Mouse (Mus musculus) thymus, adult 18-20 months (tissue): ENCODE data around the gene Sirt6.
"Not testable (repeated sequence)": the region's sequence is repeated elsewhere in the genome, so short reads cannot be mapped to it uniquely, and the experiment has no call there.

Experiments used
- DNase-seq, 2 experiments: peaks; one replicate each; pipeline ENCODE4 v3.0.0; 2022; ENCODE audit warnings: mixed read lengths in 2 of 2

Gene Sirt6

DNA sequence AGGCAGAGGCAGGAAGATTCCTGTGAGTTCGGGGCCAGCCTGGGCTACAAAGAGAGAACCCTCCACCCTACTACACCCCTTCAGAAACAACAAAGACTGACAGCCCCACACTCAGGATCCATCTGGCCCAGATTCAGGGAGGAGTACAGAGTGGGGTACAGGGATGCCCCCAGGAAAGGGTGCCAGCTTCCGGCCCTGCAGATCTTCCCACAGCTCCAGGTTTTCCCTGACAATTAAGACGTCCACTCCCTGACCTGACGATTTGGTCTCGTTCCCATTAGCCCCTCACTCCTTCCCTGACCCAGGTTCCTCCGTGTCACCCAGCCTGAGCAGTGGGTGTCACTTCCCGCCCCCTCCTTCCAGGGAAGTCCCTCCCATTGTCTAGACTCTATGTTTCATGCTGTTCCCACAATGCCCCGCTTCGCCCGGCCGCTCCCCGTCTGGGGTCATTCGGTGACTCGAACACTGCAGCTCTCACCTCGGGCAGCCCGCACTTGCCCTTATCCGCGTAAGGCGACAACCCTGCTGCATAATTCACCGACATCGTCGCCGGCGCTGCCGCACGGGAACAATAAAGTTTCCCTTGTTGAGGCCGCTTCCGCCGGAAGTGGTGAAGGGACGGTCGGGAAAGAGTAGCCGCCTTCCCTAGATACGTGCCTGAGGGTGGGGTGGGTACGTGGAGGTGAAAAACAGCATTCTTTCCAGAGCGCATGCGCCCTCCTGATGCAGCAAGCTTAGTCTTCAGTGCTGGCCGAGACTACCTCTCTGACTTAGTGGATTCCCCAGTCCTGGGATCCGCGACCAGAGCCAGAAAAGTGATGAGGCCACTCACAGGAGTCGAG, at the start of gene Sirt6:
Gene Sirt6 (minus strand): TSS at position 804 of the 842 bp plus-strand sequence.
- peak; percentile 89 to 94 for DNase-seq

DNA sequence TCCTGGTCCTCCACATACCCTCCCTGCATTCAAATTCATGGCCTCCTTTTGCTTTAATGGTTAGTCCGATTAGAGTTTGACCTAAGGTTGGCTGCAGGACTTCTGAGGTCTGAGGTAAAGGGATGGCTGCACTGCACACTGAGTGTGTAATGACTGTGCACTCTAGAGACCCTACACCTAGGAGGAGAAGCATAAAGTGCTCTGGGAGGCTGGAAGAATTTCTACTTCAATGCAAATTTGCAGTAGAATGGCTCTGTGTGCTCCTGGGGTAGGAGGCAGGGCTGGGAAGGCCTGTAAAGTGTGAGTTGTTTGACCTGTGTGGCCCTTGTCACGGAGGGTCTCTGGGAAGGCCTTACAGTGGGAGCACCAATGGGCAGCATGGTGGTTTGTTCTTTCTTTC, 28.6 kb upstream of the Sirt6 start:
- DNase-seq, result no peak

GRCm38 (mm10) chr10:81655178-81655577, 27.6 kb upstream of the Sirt6 start:
- no peak for DNase-seq

DNA sequence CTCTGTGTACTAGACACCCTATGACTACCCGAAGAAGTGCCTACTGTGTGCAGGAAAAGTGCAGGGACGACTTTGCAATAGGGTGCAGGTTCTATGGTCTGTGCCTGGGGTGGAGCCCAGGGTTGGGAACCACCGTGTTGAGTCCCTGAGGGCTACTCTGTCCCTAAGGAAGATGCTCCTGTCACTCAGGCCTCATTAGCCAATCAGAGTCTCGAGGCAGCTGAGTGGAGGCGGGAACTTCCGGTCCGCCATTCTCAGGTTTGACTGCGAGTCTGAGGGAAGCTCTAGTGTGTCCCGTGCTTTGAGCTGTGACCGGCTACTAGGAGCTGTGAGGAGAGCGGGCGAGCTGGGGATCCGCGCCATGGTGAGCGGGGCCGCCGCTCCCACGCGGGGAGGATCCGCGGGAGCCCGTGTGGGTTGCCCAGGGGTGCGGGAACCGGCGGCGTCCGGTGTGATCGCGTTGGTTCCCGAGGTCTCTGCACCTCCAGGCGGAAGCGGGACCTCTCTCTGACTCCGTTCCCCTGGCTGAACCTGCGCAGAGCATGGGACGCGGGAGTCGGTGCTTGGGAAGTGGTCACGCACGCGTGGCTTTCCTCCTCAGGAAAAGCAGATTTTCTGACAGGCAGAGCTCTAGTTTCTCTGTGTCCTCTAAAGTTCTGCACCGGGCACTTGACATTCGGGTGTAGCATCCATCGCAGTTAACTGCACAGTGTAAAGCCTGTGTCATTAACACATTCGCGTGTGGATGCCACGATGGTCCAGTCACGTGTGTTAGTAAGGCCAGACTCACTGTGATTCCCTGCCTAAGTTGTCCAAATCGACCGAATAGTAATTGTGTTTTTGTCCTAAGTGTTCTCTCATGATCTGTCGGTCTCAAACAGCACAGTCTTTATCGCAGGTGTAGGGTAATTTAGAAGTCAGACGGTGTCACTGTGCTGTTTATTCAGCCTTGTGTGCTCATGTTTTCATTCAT, 21.5 kb upstream of the Sirt6 start, which contains the start of gene Gm10778:
Gene Gm10778 (plus strand): TSS at position 257 of the 973 bp plus-strand sequence.
- peak; percentile 57 to 76 for DNase-seq

DNA sequence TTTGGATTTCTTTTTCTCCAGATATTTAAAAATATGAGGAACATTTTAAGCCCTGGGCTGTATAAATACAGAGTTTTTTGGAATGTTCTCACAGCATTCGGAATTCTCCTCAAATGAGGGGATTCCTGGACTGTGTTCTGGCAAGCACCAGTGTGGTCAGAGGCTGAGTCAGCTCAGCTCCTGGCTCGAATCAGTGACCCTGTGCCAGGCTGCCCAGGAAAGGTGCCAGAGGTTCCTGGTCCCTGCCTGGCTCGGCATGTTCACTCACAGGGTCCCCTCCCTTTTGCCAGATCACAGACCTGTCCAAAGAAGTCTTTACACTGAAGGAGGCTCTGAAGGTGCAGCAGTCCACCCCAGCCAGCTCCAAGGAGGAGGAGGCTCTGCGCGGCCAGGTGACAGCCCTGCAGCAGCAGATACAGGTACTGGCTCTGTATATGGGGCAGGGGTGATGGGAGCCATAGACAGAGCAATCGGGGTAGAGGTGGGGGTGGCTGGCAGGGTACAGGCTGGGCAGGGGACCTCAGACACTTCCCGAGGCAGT, 18.5 kb upstream of the Sirt6 start:
- no peak for DNase-seq

DNA sequence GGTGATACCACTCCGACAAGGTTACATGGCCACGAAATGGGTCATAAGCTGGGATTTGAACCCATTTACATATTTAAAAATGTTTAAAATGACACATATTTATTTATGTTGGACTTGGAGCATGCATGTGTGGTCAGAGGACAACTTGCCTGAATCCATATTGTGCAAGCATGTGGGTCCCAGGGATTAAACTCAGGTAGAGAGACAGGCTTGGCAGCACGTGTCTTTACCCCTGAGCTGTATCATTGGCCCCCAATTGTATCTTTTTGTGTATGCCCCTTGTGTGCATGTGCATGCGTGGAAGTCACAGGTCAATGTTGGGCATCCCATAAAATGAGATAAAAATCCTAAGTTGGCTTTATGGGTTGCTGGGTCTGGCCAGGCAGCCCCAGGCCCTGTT, 17.8 kb upstream of the Sirt6 start:
- no peak for DNase-seq

GRCm38 (mm10) chr10:81644716-81645115, 17.1 kb upstream of the Sirt6 start:
- no peak for DNase-seq

DNA sequence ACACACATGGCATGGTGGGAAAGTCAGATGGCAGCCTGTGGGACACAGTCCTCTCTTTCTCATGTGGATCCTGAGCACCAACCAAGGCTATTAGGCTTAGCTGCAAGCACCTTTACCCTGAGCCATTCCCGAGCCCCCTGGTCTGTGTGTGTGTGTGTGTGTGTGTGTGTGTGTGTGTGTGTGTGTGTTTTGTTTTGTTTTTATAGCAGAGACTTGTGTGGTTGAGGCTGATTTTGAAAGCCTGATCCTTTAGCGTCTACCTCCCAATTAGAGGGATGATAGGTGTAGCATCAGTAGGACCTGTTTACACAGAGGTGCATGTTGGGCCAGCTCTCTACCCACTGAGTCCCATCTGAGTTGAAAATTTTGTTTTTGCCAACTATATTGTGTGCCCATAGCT, 16.6 kb upstream of the Sirt6 start:
- no peak for DNase-seq

DNA sequence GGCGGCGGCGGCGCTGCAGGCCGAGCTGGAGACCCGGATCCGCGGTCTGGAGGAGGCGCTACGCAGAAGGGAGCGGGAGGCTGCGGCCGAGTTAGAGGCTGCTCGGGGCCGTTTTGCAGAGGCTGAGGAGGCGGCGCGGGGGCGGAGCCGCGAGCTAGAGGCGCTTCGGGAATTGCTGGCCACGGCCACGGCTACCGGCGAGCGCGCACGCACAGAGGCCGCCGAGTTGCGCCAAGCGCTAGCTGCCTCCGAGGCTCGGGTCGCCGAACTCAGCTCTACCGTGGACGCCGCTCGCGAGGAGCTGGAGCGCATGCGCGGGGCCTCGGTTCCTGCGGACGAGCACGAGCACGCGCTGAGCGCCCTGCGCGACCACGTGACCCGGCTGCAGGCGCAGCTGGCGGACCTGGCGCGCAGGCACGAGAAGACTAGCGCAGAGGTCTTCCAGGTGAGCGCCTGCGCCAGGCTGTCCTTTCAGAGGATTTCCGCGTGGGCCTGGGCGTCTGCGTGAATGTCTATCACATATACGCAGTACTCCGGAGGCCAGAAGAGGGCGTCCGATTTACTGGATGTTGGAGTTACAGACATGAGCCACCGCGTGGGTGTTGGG, 16.0 kb upstream of the Sirt6 start:
- DNase-seq, result peak; percentile 94 to 95

DNA sequence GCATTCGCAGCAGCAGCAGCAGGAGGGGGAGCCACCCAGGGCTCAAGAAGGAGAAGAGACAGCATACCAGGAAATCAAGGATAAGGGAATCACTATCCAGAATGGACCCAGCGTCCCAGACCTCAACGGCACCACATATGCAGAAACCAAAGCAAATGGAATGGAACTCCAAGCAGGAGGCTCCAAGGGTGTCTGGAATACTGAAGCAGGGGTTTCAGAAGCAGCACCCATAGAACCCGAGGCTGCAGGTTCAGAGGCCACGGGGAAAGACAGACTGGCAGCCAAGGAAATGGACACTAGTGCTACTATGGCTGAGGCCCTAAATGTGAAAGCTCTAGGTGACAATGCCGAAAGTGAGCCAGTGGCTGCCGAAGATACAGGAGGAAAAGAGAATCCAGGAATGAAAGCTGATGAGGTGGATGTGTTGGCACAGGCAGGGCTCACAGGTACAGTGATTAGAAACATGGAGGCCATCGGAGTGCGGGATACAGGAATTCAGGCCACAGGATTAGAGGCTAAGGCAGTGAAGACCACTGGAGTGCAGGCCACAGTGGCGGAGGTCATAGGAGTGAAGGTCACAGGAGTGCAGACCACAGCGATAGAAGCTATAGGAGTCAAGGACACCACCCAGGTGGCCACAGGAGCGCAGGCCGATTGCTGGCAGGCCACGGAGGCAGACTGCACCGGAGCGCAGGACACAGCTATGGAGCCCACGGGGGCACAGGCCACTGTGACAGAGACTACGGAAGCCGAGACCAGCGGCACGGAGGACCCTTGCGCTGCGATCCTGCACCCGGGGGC, 15.3 kb upstream of the Sirt6 start:
- no peak for DNase-seq

DNA sequence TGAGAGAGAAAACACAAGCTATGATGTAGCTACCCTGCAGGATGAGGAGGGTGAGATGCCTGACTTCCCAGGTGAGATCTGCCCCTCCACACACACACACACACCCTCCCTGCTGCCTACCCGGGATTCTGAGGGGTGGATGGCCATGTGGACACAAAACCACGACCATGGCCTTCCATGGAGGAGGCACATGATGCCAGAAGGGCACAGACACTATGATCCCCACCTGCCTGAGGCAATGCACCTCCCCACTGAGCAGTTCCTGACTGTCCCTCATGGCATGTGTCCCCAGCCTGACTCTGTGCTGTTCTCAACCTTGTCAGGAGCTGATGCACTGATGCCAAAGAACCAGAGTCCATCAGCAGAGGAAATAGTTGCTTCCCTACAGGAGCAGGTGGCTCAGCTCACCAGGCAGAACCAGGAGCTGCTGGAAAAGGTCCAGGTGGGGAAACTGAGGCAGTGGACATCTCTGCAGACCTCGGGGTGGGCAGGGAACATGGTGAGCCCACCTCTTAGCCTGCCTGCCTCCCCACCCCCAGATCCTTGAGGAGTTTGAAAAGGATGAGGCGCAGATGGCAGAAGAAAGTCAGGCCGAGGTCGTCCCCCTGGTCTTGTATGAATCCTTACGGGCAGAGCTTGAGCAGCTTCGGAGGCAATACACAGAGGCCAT, 14.5 kb upstream of the Sirt6 start:
- no peak for DNase-seq

DNA sequence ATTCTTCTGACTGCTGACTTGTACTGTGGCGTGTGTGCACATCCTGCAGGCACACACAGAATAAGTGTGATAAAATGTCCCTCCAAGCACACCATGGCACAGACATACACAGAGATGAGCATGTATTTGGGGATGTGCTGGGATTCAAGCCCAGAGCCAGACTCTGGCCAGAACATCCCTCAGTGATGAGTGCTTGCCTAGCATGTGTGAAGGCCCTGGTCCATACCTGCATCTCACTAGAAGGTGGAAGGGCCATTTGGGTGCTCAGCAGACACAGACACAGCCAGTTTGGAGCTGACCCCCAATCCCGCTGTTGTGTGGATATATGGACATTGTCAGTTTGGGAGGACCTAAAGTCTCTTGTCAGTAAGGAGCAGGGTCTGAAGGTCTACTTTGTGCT, 14.0 kb upstream of the Sirt6 start:
- DNase-seq, result no peak

- not testable (repeated sequence) for DNase-seq
Observed at GRCm38 (mm10) chr10:81640825-81641224, 13.2 kb upstream of the Sirt6 start.

DNA sequence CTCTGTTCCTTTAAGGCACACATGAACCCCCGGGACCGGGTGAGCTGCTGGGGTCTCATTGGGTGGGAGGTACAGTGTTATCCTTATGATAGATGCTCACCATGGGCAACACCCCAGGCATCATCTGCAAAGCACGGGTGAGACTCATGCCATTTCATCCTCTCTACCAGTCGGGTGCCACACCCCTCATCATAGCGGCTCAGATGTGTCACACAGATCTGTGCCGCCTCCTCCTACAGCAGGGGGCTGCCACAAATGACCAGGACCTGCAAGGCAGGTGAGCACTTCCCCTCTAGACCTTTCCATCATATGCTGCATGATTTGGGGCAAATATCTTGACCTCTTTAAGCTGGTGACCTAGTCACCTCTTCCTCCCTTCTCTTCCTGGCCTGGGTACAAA, 10.5 kb upstream of the Sirt6 start:
- no peak for DNase-seq

DNA sequence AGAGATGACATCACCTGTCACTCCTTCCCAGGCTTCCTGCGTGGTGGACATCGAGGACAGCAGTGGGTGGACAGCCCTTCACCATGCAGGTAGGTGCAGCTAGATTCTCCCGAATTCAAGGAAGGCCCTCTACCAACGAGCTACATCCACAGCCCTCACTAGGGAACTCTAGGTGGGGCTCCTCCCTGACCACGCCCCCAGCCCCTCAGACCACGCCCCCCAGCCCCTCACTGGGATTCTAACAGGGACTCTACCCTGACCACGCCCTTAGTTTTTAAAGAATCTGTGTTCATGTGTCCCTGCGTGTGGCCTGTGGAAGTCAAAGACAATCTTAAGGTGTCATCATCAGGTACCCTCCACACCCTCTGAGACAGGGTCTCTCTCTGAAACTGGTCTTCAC, 8.7 kb upstream of the Sirt6 start:
- no peak for DNase-seq

GRCm38 (mm10) chr10:81633253-81634099, 5.9 kb upstream of the Sirt6 start:
- DNase-seq, result peak; percentile 80 to 88

DNA sequence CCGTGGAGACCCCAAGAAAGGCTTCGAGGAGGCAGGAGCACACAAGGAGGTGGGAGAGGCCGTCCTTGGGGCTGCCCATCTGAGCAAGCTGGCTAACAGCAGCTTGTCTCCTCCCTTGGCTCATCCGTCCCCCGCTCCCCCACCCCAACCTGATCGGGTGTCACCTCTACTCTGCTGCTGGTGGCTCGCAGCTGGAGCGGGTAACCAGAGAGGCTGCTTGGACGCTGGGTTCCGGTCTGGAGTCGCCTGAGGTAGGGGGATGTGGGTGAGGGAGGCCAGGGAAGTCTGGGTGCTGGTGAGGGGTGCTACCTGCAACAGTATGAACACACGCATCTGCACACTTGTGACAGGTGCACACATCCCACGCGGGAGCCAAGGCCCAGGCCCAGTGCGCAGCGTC, 793 bp upstream of the Sirt6 start, which contains the start of gene Ankrd24:
Gene Ankrd24 (plus strand): TSS at position 151 of the 400 bp plus-strand sequence.
- DNase-seq, result no peak

DNA sequence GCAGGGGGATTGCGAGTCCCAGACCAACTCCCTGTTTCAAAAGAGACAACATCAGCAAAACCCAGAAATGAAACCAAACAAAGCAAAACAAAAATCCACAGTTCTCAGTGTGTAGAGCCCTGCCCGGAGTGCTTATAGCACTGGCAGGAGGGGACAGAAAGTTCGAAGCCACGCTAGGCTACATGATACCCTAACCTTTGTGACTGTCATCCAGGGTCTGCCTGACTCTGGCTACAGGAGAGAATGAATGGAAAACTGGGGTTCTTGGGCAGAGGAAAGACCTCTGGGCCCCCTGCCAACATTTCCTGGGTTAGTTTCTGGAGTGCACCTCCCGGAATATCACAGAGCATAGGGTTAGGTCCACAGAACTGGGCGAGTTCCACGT, 231 bp upstream of the Sirt6 start:
- no peak for DNase-seq

DNA sequence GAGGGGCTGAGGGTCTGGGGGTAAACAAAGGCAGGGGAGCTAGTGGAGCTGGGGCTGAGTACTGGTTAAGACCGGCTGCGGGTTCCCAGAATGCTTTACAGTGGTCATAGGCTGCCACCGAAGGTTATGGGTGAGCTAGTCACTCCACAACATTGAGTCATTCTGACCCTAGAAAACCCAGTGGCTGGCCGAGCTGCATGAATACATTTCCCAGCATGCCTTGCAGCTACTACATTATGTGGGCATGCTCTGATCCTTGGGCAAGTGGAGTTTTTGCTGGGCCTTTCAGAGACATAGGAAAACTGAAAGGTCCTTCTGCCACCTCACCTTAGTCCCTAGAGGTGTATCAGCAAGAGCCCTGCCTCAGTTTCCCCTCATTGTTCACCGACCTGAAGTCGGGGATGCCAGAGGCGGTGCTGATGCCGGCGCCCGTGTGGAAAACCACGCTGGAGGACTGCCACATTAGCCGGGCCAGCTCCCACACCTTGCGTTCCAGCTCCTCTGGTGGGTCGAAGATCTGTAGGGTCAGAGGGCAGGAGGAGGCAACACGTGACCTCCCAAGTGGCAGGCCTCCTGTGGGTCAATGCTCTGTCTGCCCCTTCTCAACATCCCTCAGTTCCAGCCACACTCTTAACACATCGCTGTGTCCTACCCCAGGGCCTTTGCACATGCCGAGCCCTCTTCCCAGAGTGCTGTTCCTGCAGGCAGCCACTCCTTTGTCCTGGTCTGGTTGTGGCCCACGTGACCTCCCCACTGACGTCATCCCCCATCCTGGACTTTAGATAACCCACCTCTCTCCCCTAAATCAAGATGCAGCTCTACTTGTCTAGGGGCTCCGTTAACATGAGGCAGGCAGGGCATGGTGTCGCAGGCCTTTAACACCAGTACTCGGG, 1.2 kb downstream of the Sirt6 start:
- DNase-seq, result no peak
